Mouse (Mus musculus) bone marrow macrophage, adult 2 months (primary cell): ENCODE measurements around the gene Gpr4.

Experiments used
- CTCF ChIP-seq: IDR thresholded peaks from 2 replicates; pipeline ENCODE4 v1.5.1; 2012; ENCODE audit warnings: low read depth, mild to moderate bottlenecking, low read length, moderate library complexity
- POLR2A ChIP-seq: IDR thresholded peaks from 2 replicates; pipeline ENCODE4 v1.6.1; 2012; ENCODE audit warnings: mild to moderate bottlenecking, low read depth, low read length, borderline replicate concordance

DNA sequence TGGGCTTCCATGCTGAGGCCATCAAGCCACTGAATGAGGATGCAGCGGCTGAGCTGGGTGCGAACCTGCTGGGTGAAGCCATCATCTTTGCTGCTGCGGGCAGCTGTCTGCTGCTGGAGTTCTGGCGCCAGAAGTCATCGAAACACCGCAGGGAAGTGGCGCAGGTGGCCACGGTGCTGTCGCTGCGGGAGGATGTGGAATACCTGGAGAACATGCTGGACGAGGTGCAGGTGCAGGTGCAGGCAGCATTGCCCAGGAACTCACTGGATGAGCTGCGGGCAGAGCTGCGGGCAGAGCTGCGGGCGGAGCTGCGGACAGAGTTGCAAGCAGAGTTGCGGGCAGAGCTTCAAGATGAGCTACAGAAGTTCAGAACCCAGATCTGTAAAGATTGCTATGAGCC lies 43.1 kb downstream of the Gpr4 start:
- TF ChIP-seq CTCF (no peak), POLR2A (no peak)
